Mouse (Mus musculus): ENCODE measurements around the gene St3gal5. TPM values are rescaled to one million over a fixed set of nuclear protein-coding genes. Genes with fewer than 3 reads are reported as not detected.

The St3gal5 gene
- polyA plus RNA-seq, 1 experiment from 2014 or later: 185 TPM

DNA sequence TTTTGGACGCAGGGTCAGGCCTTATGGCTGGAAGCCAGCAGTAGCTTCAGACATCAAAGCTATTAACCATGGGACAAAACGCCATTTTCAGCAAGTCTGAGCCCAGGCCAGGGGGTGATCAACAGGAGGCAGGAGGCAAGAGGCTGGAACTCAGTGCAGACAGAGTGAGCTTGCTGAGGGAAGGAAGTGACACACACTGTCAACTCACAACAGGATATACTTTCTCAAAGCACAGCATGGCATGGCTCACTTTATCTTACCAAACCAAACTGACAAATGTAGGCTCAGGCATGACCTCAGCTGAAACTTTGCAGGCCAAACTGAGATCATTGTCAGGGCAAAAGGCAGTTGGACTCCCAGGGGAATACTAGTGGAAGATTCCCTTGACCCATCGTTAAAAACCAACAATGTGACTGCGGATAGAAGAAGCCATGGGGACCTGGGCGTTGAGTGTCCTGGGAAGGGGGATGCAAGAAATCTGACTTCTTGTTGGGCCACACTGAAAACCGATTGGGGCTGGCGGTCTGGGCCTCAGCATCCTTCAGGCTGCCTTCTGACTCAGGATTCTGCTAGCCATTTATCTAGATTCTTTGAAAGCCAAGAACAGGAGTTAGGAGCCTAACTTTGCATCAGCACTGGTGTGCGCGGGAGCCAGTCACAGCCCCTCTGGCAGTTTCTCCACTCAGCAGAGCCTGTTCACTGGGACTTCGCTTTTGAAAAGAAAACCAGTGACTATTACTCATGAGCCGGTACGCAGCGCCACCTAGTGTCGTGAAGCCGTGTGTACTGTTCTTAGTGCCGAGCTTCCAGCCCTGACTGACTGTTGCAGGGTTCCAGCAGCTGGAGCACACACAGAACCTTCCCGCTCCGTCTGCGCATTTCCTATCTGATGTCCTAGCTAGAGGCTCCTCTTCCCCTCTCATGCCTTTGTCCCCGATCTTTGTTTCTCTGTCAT, 67.2 kb downstream of the St3gal5 start:
- Histone ChIP-seq H3K27me3 (peaks cover 6% of the 10 kb centered on the region; the same call in 1 of the 2 replicates), H3K36me3 (replicated peaks) (no peaks in the 10 kb centered on the region), H3K4me1 (replicated peaks) (peaks cover 27% of the 10 kb centered on the region), H3K4me2 (no peak overlapping the region), H3K4me3 (replicated peaks) (no peak overlapping the region), H3K9me3 (replicated peaks) (no peaks in the 10 kb centered on the region), H3K9ac (no peak overlapping the region), H3K27ac (replicated peaks) (0 out of 2 replicates have a peak overlapping the region, but pooled peaks have one; percentile 7)
- ATAC-seq (ENCODE audit: insufficient read depth): peak; percentile 27
- WGBS (ENCODE audit: insufficient replicate concordance): 14% methylated on average over 20 of the region's 20 CpGs

DNA sequence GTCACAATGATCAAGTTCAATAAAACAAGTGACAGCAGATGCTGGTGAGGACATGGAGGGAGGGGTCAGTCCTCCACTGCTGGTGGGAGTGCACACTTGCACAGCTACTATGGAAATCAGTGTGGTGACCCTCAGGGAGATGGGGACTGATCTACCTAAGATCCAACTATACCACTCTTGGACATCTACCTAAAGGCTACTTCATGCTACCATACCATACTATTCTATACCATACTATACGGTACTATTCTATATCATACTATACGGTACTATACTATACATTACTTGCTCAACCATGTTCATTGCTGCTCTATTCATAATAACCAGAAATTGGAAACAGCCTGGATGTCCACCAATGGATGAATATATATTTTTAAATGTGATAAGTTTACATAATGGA, 68.5 kb downstream of the St3gal5 start:
- Histone ChIP-seq H3K36me3 (replicated peaks) (no peaks in the 10 kb centered on the region), H3K4me1 (replicated peaks) (peaks cover 26% of the 10 kb centered on the region), H3K4me3 (replicated peaks) (no peak overlapping the region), H3K27ac (replicated peaks) (no peak overlapping the region), H3K9ac (no peak overlapping the region), H3K4me2 (no peak overlapping the region), H3K27me3 (peaks cover 6% of the 10 kb centered on the region; the same call in 1 of the 2 replicates), H3K9me3 (replicated peaks) (no peaks in the 10 kb centered on the region)
- WGBS (ENCODE audit: insufficient replicate concordance): 51% methylated on average over 2 of the region's 2 CpGs
- ATAC-seq (ENCODE audit: insufficient read depth): no peak

DNA sequence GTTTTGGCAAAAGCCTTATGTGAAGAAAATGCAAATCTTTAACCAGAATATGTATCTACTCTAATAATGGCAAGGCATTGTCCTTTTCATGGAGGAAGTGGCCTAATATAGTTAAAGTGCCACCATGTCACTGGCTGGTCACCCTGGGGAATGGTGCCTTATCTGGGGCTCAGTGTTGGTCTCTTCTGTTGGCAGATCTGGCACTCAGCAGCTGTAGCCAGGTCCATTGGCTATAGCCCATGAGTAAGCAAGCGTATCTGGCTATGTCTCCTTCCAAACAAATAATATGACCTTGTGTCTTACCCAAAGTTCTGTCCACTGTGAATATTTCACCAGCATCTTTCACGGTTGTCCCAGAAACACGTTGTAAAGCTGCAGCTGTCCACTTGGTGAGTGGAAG, 74.0 kb downstream of the St3gal5 start:
- WGBS (ENCODE audit: insufficient replicate concordance): 71% methylated on average over 3 of the region's 3 CpGs
- Histone ChIP-seq H3K4me1 (replicated peaks) (no peaks in the 10 kb centered on the region; the same call in 1 of the 2 replicates), H3K4me3 (replicated peaks) (no peak overlapping the region), H3K27ac (replicated peaks) (no peak overlapping the region), H3K27me3 (no peaks in the 10 kb centered on the region), H3K9me3 (replicated peaks) (no peaks in the 10 kb centered on the region), H3K36me3 (replicated peaks) (no peaks in the 10 kb centered on the region), H3K4me2 (no peak overlapping the region), H3K9ac (no peak overlapping the region)
- no peak for ATAC-seq (ENCODE audit: insufficient read depth)

DNA sequence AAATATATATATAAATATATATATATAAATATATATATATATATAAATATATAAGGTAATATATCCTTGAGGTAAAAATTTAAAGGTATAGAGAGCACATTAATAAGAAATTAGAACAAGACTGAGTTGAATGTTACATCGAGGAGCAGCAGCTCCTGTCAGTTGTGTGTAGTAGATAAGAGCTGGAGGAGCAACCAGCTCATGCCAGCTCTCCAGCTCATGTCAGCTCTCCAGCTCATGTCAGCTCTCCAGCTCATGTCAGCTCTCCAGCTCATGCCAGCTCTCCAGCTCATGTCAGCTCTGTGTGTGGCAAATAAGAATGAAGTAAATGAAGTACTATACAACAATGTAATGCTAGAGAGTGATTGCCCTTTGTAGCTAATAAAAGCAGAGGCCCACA, 76.0 kb downstream of the St3gal5 start:
- Histone ChIP-seq H3K4me3 (replicated peaks) (no peak overlapping the region), H3K4me2 (no peak overlapping the region), H3K27me3 (no peaks in the 10 kb centered on the region), H3K9me3 (replicated peaks) (no peaks in the 10 kb centered on the region), H3K36me3 (replicated peaks) (no peaks in the 10 kb centered on the region), H3K9ac (no peak overlapping the region), H3K4me1 (replicated peaks) (no peaks in the 10 kb centered on the region; the same call in 1 of the 2 replicates), H3K27ac (replicated peaks) (no peak overlapping the region)
- WGBS (ENCODE audit: insufficient replicate concordance): 20% methylated on average over 1 of the region's 1 CpGs
- no peak for ATAC-seq (ENCODE audit: insufficient read depth)

DNA sequence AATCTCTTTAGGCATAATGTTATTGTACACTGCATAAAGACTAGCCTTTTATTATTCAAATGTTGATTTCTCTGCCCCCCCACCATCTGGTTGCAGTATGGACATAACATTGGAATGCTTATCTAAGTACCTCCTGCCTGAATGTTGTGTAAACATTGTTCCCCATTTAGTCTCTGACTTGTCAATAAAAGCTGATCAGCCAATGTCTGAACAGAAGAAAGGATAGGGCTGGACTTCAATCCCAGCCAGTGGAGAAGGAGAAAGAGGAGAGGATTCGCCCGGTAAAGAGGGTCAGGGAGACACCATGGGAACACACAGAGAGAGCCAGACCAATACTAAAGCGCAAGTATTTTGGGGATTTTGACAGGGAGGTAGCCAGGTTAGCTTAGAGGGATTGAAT, 78.0 kb downstream of the St3gal5 start:
- no peak for ATAC-seq (ENCODE audit: insufficient read depth)
- Histone ChIP-seq H3K27me3 (peaks cover 4% of the 10 kb centered on the region; the same call in 1 of the 2 replicates), H3K27ac (replicated peaks) (no peak overlapping the region), H3K36me3 (replicated peaks) (no peaks in the 10 kb centered on the region), H3K9ac (no peak overlapping the region), H3K4me2 (no peak overlapping the region), H3K4me1 (replicated peaks) (no peaks in the 10 kb centered on the region; the same call in 1 of the 2 replicates), H3K4me3 (replicated peaks) (no peak overlapping the region), H3K9me3 (replicated peaks) (no peaks in the 10 kb centered on the region)
- WGBS (ENCODE audit: insufficient replicate concordance): 57% methylated on average over 3 of the region's 3 CpGs

DNA sequence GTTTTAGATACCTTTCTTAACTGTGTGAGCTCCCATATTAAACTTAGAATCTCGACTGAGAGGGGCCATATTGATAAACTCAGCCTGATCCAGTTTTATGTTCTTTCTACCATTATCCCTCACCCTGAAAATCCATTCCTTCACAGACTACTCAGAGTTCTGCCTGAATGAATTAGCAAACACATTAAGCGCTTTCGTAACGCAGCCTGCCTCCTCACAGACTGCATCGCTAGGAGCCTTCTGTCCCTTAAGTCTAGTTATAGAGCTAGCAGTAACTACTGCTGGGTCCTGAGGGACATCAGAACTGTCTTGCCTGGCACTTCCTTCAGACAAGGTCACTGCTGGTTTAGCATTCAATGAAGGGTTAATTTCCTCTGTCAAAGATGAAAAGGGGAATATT, 78.6 kb downstream of the St3gal5 start:
- WGBS (ENCODE audit: insufficient replicate concordance): 71% methylated on average over 5 of the region's 5 CpGs
- Histone ChIP-seq H3K27ac (replicated peaks) (no peak overlapping the region), H3K4me3 (replicated peaks) (no peak overlapping the region), H3K9me3 (replicated peaks) (no peaks in the 10 kb centered on the region), H3K9ac (no peak overlapping the region), H3K4me1 (replicated peaks) (no peaks in the 10 kb centered on the region), H3K36me3 (replicated peaks) (no peaks in the 10 kb centered on the region), H3K27me3 (peaks cover 4% of the 10 kb centered on the region; the same call in 1 of the 2 replicates), H3K4me2 (no peak overlapping the region)
- ATAC-seq (ENCODE audit: insufficient read depth): no peak

DNA sequence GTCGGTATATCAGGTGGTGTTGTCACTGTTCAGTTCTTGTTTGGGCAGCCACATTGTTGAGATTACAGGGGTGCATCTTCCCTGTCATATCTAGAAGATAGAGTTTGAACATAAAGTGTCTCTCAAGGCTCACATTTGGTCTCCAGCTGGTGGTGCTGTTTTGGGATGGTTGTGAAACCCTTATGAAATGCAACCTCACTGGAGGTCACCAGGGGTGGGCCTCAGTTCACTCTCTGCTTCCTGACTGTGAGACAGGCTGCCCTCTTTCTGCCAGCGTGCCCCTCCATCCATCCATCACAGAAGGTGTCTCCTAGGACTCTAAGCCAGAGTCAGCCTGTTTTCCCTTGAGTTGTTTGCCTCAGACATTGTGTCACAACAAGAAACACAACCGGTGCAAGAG, 80.0 kb downstream of the St3gal5 start:
- Histone ChIP-seq H3K4me2 (no peak overlapping the region), H3K27ac (replicated peaks) (no peak overlapping the region), H3K4me1 (replicated peaks) (no peaks in the 10 kb centered on the region), H3K36me3 (replicated peaks) (no peaks in the 10 kb centered on the region), H3K9ac (no peak overlapping the region), H3K9me3 (replicated peaks) (no peaks in the 10 kb centered on the region), H3K27me3 (peaks cover 4% of the 10 kb centered on the region; the same call in 1 of the 2 replicates), H3K4me3 (replicated peaks) (no peak overlapping the region)
- ATAC-seq (ENCODE audit: insufficient read depth): no peak
- 43% methylated on average over 3 of the region's 3 CpGs for WGBS (ENCODE audit: insufficient replicate concordance)

DNA sequence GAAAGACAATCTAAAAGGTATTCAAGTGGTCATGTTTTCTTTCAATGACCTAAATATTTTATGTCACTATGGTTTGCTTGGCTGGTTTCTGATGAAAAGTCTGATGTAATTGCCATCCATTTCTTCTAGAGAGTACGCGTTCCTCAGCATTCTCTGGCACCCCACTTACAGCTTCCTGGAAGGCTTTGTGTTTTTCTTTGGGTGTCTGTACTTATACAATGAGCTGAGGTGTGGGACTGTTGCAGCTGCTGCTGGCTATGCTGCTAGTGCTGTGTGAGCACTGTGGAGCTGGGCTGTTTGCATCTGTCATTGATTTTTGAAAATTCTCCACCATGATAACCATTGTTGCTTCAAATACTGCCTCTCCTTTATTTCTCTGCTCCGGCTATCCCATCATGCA, 81.6 kb downstream of the St3gal5 start:
- Histone ChIP-seq H3K4me1 (replicated peaks) (no peaks in the 10 kb centered on the region), H3K4me3 (replicated peaks) (no peak overlapping the region), H3K27me3 (peaks cover 4% of the 10 kb centered on the region; the same call in 1 of the 2 replicates), H3K4me2 (no peak overlapping the region), H3K9ac (no peak overlapping the region), H3K9me3 (replicated peaks) (no peaks in the 10 kb centered on the region), H3K36me3 (replicated peaks) (no peaks in the 10 kb centered on the region), H3K27ac (replicated peaks) (no peak overlapping the region)
- no peak for ATAC-seq (ENCODE audit: insufficient read depth)
- 79% methylated on average over 3 of the region's 3 CpGs for WGBS (ENCODE audit: insufficient replicate concordance)

DNA sequence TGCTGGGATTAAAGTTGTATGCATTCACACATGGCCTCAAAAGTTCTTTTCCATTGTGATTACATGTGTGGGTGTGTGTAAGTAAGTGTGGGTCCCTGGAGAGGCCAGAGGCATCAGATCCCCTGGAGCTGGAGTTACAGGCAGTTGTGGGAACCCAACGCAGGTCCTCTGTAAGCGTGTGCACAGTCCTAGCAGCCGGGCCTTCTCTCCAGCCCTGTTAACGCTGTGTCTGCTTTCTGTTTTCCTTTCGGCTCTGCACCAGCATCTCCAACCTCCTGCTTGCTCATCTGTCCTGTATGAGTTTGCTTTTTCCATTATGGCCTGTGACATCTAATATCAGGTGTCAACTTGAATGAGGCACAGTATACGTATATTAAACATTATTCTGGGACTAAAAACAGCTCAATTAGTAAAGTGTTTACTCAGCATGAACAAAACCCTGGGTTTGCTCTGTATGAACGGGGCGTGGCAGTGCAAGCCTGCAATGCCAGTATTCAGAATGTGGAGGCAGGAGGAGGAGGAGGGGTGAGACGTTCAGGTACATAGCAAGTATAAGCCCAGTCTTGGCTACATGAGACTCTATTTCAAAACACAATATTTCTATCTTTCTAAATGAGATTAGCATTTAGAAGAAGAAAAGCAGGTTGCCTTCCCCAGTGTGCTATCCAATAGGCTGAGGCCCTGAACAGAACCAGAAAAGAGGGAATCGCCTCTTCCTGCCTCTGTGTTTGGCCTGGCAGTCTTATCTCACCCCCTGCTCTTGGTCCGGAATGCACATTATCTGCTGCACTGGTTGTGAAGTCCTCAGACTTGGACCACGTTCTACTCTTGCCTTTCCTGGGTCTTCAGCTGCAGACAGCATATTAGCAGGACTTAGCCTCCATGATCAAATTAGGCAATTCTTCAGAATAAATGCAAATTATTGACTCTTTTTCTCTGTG, 82.4 kb downstream of the St3gal5 start:
- no peak for ATAC-seq (ENCODE audit: insufficient read depth)
- no peaks in the 10 kb centered on the region for H3K36me3 ChIP-seq (replicated peaks)
- H3K4me3 ChIP-seq (replicated peaks): no peak overlapping the region
- no peak overlapping the region for H3K4me2 ChIP-seq
- H3K9ac ChIP-seq: no peak overlapping the region
- H3K27me3 ChIP-seq: peaks cover 7% of the 10 kb centered on the region; the same call in 1 of the 2 replicates
- 55% methylated on average over 12 of the region's 12 CpGs for WGBS (ENCODE audit: insufficient replicate concordance)
- no peaks in the 10 kb centered on the region for H3K4me1 ChIP-seq (replicated peaks)
- H3K9me3 ChIP-seq (replicated peaks): no peaks in the 10 kb centered on the region
- no peak overlapping the region for H3K27ac ChIP-seq (replicated peaks)

DNA sequence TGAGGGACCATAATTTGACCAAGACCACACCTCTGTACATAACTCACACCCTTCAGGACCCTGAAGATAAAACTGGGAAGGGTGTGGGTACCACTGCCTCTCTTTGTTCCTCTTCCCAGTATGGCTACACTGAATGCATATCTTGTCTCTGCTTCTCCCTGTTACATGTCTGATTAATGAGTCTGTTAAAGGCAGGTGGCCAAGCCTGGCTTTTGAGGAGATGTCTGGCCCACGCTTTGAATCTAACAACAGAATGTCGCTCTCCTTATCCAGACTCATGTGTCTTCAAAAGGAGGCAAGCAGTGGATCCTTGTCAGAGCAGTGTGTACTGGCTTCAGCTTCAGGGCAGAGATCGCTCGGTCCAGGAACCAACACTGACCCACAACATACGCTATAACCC, 87.2 kb downstream of the St3gal5 start:
- Histone ChIP-seq H3K4me3 (replicated peaks) (no peak overlapping the region), H3K9me3 (replicated peaks) (no peaks in the 10 kb centered on the region), H3K27me3 (peaks cover 44% of the 10 kb centered on the region), H3K36me3 (replicated peaks) (no peaks in the 10 kb centered on the region), H3K4me2 (no peak overlapping the region), H3K4me1 (replicated peaks) (0 out of 2 replicates have a peak, but pooled peaks cover 5% of the 10 kb centered on the region), H3K27ac (replicated peaks) (no peak overlapping the region), H3K9ac (no peak overlapping the region)
- no peak for ATAC-seq (ENCODE audit: insufficient read depth)
- 67% methylated on average over 5 of the region's 5 CpGs for WGBS (ENCODE audit: insufficient replicate concordance)

All from liver, embryonic 15.5 days (tissue).